Mouse (Mus musculus) C3H10T1/2 (cell line): Measurements from ENCODE around the gene Pear1. TPM values are rescaled to one million over a fixed set of nuclear protein-coding genes. Genes with fewer than 3 reads are reported as not detected.

ENCODE experiments used
- polyA plus RNA-seq, 2 experiments: library from polyadenylated mRNA; unstranded; fragments of >200 nt; fragmentation: generic; extraction: Trizol; gene quantifications; one replicate each; pipeline ENCODE4 v1.2.1; 2012; ENCODE audit warnings: missing spikeins in 2 of 2

Pear1 gene
- polyA plus RNA-seq, result 10 to 100 TPM; 13.4 to 32.4 TPM

DNA sequence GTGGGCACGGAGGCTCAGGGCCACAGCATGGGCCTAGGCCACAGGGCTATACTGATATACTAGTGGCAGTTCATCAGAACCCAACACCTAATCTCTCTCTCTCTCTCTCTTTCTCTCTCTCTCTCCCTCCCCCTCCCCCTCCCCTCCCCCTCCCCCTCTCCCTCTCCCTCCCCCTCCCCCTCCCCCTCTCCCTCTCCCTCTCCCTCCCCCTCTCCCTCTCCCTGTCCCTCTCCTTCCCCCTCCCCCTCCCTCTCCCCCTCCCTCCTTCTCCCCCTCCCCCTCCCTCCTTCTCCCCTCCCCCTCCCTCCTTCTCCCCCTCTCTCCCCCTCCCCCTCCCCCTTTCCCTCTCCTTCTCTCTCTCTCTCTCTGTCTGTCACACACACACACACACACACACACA lies at the start of gene Pear1:
Gene Pear1 (minus strand): TSS at position 101 of the 400 bp plus-strand sequence.

DNA sequence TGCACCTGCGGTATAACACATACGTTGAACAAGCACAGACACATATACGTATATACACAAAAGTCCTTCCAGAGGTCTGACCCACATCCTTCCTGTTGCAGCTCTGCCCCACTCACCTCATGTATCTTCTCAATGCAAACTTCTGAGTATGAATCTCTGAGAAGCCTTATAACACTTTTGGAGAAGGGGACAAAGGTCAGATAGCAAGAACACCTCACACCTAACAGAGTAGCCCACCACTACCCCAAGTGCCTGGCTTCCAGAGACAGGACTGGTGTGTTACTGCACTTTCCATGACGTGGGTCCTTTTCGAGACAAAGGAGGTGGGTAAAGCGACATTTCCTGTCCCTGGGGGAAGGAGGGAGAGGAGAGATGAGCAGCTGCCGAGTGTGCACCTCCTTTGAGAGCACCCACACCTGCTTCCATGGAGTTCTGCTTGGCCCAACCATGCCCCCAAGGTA lies 22.6 kb upstream of the Pear1 start, which contains the start of gene Sh2d2a:
Gene Sh2d2a (plus strand): TSS at position 106 of the 461 bp plus-strand sequence.

DNA sequence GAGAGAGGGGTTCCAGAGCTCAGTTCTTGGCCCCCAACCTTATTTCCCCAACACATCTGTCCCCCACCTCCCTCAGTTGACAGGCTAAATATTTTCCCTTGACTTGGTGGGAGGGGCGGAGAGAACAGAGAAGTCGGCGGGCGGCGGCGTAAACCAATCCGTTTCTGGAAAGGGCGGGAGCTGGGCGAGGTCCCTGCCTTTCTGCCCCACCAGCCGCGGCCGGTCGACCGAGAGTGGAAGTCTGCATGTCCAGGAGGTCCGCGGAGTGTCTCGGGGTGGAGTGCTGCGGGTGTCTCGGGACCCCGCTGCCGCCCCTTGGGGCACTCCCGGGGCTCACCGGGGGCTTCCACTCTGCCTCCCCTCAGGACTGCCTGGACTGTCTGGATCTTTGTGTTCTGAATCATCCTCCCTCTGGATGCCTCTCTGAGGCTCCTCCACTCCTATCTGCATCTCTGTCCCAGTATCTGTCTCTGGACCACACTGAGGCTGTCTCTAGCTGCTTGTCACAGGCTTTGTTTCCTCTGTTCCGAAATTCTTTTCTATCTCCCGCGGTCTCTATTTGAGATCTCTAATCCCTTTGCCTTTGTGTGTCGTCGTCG lies 27.3 kb downstream of the Pear1 start, which contains the start of gene Insrr:
Gene Insrr (plus strand): TSS at position 216 of the 599 bp plus-strand sequence.

DNA sequence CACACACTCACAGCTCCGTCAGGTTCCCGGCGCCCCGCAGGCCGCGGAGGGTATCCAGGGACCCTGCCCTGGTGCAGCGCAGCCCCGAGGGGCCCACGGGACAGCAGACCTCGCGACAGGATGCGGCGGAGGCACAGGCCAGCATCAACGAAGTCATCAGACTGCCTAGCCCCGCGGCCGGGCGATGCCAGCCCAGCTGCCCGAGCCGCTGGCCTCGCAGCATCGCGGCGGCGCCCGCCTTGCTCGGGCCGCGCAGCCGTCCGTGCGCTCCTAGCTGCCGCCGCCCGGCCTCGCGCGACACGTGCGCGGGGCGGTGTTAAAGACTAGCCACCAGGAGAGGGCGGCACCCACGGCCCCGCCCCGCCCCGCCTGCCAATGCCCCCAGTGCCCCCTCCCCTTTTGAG lies 29.2 kb downstream of the Pear1 start, which contains the start of gene Ntrk1:
Gene Ntrk1 (minus strand): TSS at position 241 of the 404 bp plus-strand sequence.

DNA sequence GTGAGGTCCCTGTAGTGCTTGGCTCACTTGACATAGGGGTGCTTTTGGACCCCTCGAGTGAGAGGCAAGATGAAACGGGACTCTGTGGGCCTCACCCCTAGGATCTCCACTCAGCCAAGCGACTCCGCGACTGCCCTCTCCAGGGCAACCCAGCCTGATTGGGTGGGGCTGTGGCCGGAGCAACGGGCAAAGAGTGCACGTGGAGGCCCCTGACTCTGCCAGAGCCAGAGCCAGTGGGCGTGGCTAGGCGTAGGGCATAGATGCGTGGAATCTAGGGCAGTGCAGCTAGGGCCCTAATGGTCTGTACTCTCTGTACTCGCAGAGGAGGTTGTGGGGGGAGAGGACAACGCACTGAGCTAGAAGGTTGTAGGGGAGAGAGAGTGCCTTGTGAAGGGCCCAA lies 75.7 kb downstream of the Pear1 start, which contains the start of gene Lrrc71:
Gene Lrrc71 (minus strand): TSS at position 195 of the 400 bp plus-strand sequence.

Other genes starting within 250 kb of the Pear1 start
- gene Arhgef11, start 206.7 kb downstream of the Pear1 start, polyA plus RNA-seq, result 10 to 100 TPM in 1 of 2 experiments, under 1 TPM in 1; 0.95 to 10.5 TPM
- under 1 TPM; 0.28 to 0.38 TPM for gene Lrrc71, start 75.7 kb downstream of the Pear1 start, polyA plus RNA-seq
- gene Ntrk1, start 29.1 kb downstream of the Pear1 start, polyA plus RNA-seq, result not detected
- gene Insrr, start 27.4 kb downstream of the Pear1 start, polyA plus RNA-seq, result not detected
- gene Sh2d2a, start 22.4 kb upstream of the Pear1 start, polyA plus RNA-seq, result under 1 TPM in 1 of 2 experiments, not detected in 1; 0.01 TPM
- 10 to 100 TPM; 30.7 to 50.3 TPM for gene Prcc, start 61.3 kb upstream of the Pear1 start, polyA plus RNA-seq
- 100 to 1,000 TPM; 155 to 249 TPM for gene Hdgf, start 82.0 kb upstream of the Pear1 start, polyA plus RNA-seq
- 10 to 100 TPM; 55.0 to 92.7 TPM for gene Mrpl24, start 95.2 kb upstream of the Pear1 start, polyA plus RNA-seq
- 10 to 100 TPM in 1 of 2 experiments, 1 to 10 TPM in 1; 3.8 to 16.4 TPM for gene Isg20l2, start 106.0 kb upstream of the Pear1 start, polyA plus RNA-seq
- gene Rrnad1, start 106.4 kb upstream of the Pear1 start, polyA plus RNA-seq, result 1 to 10 TPM; 1.3 to 9.6 TPM
- gene Crabp2, start 124.4 kb upstream of the Pear1 start, polyA plus RNA-seq, result 1 to 10 TPM; 1.8 to 6.7 TPM
- gene Nes, start 146.8 kb upstream of the Pear1 start, polyA plus RNA-seq, result 1 to 10 TPM; 1.6 to 1.9 TPM
- not detected for gene Bcan, start 175.9 kb upstream of the Pear1 start, polyA plus RNA-seq
- gene Hapln2, start 203.3 kb upstream of the Pear1 start, polyA plus RNA-seq, result not detected
- 1 to 10 TPM; 8.1 to 8.2 TPM for gene Gpatch4, start 218.8 kb upstream of the Pear1 start, polyA plus RNA-seq
- 100 to 1,000 TPM; 274 to 276 TPM for gene Naxe, start 234.2 kb upstream of the Pear1 start, polyA plus RNA-seq